Mouse (Mus musculus) frontal cortex, postnatal 36 days (tissue): ENCODE results near the gene Rps6kb2.
A peak's percentile ranks its signal among the peaks of the same experiment; 100 is the strongest.
"Not testable (repeated sequence)": the region's sequence is repeated elsewhere in the genome, so short reads cannot be mapped to it uniquely, and the experiment has no call there.

ENCODE experiments used
- DNase-seq, 2 experiments: peaks; one replicate each; pipeline ENCODE4 v3.0.0; 2022; ENCODE audit warnings: low spot score in 2 of 2

The Rps6kb2 gene

DNA sequence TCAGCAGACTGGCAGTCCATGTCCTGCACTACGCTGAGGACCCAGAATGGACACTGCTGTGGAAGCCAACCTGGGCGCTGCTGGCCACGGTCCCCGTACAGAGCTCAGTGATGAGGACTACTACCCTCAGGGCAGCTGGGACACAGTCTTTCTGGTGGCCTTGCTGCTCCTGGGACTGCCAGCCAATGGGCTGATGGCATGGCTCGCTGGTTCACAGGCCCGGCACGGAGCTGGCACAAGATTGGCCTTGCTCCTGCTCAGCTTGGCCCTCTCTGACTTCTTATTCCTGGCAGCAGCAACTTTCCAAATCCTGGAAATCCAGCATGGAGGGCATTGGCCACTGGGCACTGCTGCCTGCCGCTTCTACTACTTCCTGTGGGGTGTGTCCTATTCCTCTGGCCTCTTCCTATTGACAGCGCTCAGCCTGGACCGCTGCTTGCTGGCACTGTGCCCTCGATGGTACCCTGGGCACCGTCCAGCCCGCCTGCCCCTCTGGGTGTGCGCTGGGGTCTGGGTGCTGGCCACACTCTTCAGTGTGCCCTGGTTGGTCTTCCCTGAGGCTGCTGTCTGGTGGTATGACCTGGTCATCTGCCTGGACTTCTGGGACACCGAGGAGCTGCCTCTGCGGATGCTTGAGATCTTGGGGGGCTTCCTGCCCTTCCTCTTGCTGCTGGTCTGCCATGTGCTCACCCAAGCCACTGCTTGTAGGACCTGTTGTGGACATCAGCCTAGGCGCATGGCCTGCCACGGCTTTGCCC, 20.6 kb downstream of the Rps6kb2 start:
- DNase-seq = no peak

DNA sequence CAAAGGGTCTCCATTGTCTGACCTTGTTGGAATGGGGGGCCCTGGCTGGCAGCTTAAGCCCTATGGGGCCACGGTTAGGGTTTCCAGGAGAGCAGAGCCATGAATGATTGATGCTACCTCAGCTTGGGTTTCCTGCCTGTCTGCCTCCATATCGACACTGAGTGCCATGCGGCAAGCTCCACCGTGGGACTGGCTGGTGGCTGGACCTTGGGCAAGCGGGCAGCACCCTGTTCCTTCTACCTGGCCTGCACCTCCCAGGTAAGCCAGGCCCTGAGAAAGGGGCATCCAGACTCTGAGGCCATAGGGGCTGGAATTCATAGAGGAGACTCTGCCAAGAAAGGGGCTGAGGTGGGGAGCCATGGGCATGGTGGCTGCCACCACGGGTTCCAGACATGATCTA, 23.0 kb downstream of the Rps6kb2 start:
- no peak for DNase-seq

DNA sequence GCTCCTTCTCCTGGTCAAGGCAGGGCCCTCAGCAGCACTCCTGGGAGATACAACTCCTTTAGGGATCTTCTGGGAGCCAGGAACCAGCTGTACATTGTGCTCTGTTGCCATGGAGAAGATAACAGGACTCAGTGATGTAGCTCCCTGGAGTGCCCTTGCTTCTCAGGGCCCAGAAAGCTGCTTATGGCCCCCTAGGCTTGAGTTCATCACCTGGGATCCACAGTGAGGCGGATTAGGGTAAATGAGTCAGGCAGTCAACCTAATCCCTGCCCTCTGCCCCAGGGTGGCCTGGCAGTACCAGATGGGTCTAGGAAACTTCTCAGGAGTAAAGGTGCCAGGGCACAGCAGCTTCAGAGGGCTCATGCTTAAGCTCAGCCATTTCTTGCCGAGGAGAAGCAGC, 23.7 kb downstream of the Rps6kb2 start, which contains the start of gene Gpr152:
Gene Gpr152, plus strand, starts transcription at position 342 of the 400 bp plus-strand sequence.
- no peak for DNase-seq

DNA sequence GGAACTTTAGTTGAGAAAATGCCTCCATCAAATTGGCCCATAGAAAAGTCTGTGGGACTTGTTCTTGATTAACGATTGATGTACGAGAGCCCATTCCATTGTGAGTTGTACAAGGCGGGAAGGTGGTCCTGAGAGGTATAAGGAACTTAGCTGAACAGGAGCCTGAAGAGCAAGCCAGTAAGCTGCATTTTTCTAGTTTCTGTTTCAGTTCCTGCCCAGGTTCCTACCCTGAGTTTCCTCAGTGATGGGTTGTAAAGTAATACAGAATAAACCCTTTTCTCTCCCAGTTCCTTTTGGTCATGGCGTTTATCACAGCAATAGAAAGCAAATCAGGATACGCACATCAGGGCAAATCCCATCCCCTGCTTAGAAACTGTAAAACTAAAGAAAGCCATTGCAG, 25.2 kb downstream of the Rps6kb2 start:
- DNase-seq = no peak

DNA sequence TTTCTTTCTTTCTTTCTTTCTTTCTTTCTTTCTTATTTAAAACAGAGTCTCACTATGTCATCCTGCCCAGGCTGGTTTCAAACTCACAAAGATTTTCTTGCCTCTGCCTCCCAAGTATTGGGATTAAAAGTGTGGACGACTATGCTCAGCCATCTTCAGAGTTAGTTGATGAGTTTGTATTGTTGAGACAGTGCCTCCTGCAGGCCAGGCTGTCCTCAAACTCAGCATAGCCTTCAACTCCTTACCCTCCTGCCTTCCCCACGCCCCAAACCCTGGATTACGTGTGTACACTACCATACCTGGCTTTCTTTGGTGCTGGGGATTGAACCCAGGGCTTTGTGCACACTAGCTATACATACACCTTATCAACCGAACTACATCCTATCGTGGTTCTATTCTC, 26.7 kb downstream of the Rps6kb2 start:
- no peak for DNase-seq

DNA sequence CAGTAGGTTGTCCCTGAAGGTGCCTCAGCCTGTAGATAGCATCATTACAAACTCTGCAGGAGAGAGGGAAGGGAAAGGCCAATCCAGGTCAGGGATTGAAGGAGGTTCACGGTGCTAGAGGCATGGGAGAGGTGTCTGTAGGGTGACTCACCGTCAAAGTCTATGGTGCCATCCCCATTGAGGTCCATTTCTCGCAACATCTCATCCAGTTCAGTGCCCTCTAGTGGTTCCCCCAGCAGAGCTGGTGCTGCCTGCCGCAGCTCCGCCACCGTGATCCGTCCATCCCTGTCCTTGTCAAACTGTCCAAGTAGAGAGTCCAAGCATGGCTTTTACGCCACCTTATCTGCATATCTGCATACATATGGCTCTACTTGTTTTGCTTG, 27.2 kb downstream of the Rps6kb2 start:
- not testable (repeated sequence) for DNase-seq

DNA sequence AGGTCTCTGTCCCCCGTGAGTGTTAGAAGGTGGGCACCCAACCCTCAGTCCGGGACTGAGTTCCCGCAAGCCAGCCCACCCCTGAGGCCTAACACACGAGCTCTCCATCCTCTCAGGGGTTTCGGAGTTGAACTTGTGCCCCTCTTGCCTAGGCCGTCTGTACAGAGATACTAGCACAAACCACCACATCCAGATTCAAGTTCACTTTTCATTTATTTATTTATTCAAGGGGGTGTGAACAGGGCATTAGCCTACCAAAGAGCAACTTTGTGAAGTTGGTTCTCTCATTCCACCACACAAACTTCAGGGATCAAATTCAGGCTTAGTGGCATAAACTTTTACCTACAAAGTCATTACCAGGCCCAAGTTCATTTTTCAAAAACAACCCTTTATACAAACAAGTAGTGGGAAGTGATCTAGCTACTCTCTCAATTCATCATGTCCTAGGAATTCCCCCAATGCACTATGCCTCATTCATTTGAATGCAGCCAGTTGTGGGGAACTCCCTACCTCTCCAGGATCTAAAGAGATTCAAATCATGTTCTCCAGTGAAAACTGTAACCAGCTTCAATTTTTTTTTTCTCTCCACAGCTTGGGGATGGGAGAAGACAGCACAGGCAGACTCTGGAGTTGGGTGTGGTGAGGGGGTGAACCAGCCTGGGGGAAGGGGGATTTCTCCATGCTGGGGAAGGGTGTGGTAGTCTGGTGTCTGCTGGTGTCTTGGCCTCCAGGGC, 27.8 kb downstream of the Rps6kb2 start:
- not testable (repeated sequence) for DNase-seq

DNA sequence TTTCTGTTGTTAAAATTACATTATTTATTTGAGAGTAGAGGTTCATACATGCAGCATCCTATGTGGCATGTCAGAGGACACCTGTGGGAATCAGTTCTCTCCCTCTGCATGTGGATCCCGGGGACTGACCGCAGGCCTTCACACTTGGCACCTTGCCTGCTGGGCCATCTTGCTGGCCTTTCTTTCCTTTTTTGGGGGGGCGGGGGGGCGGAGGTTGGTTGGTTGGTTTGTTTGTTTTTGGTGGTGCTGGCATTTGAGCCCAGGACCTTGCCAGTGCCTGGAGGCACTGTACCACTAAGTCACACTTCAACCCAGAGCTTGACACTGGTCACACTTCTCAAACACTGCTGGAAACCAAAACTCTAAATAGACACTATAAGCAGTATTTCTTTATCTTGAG, 28.8 kb downstream of the Rps6kb2 start:
- DNase-seq = no peak

DNA sequence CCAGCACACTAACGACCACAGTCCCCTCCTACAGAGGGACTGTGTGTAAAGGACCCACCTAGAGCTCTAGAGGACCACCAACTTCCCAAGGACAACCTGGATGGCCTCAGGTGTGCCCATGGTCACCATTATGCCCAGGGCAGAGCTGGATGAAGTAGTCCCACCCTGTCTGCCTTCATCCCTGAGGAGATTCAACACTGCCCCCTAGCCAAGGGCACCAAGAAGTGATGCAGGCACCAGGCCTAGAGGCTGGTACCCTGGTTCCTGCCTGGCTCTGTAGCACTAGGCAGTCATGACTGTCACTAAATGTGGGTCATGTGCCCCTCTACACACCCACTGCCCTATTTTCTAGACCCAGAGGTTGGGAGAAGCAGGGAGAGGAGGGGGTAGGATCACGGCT, 31.4 kb downstream of the Rps6kb2 start:
- DNase-seq = no peak

DNA sequence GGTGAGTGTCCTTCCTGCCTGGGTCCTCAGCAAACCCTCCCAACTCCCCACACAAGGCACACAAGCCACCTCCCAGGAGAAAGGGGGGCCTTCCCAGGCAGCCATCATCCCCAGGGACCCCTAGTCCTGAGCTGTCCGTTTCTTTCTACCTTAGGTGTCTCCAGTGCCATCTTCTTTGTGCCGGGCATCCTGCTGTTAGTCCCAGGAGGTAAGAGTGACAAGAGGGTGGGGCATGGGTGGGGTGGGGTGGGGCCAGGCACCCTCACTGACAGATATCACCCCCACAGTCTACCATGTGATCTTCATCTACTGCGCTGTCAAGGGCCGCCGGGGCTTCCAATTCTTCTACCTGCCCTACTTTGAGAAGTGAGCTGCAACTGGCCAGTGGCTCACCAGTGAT, 32.1 kb downstream of the Rps6kb2 start:
- no peak for DNase-seq

DNA sequence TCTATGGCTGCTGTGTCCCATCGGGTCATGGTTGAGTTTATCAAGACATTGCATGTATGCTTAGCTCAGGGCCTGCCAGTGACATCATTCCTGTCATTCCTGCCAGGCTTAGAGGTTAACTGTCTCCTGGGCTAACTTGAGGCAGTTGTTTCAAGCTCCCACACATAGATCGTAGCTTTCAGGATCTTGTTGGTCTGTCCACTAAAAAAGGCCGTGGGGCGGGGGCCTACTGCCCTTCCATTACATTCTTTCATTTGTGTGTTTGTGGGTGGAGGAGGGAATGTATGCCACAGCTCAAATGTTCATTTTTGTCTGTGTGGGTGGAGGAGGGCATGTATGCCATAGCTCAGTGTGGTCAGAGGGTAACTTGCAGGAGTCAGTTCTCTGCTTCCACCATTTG, 33.0 kb downstream of the Rps6kb2 start:
- DNase-seq = no peak

DNA sequence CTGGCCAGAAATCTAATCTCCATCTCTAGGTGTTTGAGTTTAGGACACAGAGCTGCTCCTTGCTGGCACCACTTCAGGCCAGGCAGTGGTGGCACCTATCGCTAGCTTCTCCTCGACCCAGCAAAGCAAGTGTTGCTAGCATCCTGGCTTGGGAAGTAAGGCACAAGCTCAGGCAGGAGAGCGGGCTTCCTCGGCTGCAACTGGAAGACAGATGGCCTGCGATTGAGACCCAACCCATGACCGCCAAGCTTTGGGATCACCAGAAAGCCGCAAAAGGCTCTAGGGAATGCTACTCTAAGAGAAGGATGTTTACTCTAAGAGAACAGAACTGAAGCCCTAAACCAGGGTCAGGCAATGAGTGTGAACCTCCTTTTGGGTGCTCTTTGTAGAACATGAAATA, 33.7 kb downstream of the Rps6kb2 start:
- no peak for DNase-seq

DNA sequence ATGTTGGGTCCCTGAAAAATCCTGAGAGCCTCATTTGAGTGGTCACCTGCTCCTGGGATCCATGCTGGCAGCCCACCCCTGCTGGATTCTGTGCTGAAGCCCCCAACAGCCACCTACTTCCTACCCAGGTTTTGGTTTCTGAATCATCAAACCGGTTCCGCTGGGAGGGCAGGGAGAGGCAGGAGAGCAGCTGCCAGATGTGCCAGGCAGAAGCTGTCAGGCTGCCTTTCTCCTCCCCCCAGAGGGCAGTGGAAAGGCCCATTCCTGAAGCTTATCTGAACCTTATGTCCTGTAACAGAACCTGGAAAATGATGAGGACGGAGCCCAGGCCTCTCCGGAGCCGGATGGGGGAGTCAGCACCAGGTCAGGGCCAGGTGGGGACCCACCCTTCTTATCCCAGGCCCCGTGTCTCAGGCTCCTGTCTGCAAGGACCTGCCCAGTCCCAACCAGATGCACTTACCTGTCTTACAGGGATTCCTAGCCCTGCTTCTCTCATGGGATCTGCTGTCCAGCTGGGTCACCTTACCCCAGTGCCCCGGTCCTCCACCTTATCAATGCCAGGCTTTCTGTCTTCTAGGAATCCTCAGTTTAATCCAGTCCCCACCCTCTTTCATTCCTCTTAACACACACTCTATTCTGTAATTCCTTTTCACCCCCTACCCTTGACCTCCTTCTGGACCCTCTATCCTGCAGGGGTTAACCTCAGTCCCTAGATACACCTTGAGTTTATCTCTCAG, 36.2 kb downstream of the Rps6kb2 start:
- no peak for DNase-seq

DNA sequence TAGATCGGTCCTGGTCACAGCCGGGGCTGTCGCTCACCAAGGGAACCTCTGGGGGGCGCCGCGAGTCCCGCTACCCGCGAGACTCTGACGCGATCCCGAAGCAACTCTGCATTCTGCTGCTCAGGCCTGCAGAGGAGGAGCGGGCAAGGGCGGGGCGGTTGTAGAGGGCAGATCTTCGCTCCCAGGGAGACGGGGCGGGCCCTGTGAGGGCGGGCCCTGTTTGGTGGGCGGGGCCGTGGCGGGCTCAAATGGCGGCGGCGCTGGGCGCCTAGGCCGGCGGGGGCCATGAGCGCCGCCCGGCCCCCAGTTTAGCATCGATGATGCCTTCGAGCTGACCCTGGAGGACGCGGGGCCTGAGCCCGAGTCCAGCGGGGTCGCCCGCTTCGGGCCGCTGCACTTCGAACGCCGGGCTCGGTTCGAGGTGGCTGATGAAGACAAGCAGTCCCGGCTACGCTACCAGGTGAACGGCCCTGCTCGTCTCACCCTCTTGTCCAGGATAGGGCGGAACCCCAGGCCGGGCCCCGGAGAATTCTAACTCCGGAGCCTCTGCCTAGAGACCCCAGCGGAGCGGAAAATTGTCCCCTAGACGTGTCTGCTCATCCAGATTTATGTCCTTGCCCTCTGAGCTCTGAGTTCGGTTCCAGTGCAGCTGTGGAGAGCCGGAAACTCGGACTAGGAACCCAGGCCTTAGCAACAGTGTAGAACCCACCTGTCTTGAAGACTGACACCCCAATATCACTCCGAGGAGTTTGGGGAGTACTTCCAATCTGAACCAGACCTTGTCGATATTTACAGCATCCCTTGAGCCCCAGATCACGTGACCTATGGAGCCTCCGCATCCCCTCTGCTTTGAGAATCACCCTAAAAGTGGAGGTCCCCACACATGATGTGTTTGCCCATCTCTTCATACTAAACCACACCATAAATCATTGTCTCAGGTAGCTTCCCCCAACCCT, 37.1 kb downstream of the Rps6kb2 start, which contains the start of gene Aip:
Gene Aip, minus strand, starts transcription at position 118 of the 956 bp plus-strand sequence.
- DNase-seq = peak; percentile 96 to 97

DNA sequence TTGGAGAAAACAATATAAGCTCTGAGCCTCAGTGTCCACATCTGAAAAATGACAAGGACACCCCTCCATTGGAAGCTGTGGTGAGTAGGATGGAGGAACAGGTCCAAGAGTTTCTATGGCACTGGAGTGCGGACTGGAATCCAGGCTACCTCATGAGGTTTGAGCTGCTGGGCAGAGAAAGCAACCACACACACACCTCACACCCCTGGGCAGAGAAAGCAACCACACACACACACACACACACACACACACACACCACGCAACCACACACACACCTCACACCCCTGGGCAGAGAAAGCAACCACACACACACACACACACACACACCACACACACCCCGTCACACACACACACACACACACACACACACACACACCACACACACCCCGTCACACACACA, 37.9 kb downstream of the Rps6kb2 start:
- DNase-seq = peak in 1 of 2 experiments; percentile 43

DNA sequence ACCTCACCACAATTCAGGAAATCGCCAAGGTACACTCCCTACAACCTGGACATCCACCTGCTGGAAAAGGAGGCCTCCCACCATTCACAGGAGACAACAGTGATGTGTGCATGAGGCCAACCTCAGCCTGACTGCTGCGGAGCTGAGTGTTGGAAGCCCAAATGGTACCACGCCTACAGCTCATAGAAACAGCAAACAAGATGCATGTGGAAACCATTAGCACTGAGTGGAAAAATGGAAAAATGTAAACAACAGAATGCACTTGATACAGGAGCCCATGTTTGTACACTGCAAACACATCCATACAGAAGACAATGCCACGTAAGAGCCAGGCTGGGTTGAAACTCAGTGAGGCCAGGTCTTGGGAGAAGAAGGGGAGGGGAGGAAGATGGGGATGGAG, 38.7 kb downstream of the Rps6kb2 start:
- DNase-seq = no peak

DNA sequence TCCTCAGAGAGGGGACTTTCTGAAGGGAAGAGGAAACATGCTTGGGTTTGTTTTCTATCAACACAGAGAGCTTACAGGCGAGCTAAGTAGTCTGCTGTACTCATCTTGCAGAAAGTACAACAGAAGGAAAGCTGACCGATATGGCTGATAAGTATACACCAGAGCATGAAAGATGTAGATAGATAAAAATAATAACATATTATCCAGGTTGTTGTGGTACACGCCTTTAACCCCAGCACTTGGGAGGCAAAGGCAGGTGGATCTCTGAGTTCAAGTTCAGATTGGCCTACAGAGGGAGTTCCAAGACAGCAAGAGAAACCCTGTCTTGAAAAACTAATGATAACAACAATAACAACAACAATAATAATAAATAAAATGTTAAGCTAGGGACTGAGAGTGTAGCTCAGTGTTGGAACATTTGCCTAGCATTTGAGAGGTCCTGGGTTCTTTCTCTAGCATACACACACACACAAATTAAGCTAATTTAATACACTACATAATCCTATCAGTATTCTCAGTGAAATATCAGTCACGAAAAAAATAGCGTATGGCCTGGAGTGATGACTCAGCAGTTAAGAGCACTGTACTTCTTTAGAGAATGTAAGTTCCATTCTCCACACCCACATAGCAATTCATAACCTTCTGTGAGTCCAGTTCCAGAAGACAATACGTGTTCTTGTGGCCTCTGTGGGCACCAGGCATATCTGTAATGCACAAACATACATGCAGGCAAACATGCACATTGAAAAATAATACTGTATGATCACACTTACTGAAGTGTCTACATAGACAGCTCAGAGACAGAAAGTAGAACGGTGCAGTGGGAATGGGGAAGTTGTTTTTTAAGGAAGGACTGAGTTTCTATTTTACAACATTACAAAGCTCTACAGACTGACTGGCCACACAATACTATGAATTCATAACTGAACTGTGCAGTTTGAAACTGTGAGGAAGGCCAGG, 40.5 kb downstream of the Rps6kb2 start:
- DNase-seq = no peak

DNA sequence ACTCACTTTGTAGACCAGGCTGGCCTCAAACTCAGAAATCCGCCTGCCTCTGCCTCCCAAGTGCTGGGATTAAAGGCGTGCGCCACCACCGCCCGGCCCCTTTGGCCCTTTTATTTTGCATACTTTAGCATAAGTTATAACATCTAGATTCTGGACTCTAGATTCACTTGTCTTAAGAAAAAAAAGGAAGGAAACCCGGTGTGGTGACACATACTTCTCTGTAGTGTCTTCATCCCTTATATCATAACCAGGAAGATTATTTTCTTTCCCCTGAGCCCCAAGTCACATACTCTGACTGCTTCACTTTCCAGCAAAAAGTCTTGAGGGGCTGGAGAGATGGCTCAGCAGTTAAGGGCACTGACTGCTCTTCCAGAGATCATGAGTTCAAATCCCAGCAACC, 41.3 kb downstream of the Rps6kb2 start:
- not testable (repeated sequence) for DNase-seq

DNA sequence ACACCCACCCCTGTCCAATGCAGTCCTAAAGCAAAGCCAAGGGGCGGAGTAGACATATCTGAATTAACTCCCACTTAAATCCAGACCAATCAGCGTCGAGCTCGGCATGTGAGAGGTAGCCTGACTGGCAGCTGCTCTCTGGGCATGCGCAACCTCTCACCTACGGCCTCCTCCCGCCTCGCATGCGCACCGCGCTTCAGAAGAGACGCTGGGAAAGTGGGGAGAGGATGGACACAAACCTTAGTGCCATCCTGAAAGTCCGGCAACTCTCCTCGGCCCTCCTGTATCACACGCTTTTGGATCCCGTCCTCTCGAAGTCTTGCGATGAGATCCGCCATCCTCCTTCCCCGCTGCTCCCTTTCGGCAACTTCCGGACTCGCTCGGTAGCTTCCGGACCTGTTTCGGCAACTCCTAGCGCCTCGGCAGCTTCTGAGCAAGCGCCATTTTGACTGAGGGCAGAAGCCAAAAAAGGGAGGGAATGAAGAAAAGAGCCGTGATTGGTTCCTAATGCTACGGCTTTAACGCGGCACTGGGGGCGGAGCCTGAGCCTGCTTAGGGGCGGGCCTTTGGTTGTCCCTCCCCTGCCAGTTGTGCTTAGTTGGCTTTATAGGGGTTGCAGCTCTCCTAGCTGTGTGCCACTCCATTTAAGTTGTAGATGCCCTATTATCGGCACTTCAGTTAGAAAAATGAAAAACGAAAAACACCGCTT, 41.9 kb downstream of the Rps6kb2 start:
- DNase-seq = peak; percentile 97 to 98

DNA sequence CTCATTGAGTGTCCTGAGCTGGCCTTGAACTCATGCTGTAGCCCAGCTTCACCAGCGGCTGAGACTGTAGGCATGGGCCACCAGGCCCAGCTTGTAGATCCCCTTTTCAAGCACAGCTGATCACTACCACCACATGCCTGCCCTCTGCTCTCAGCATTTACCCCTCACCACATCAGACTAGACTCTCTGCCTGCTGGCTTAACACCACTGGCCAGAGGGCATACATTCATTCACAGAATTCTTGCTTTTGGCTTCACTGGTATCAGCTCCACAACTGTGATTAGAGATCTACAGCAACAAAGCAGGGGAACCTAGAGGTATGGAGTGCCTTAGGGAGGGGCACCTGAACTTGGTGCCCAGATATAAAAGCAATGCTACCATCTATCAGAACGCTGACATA, 42.7 kb downstream of the Rps6kb2 start:
- no peak for DNase-seq
